Mouse (Mus musculus): Measurements from ENCODE around the gene Susd1. TPM values are rescaled to one million over a fixed set of nuclear protein-coding genes. Genes with fewer than 3 reads are reported as not detected.

Gene Susd1
- polyA plus RNA-seq, 1 experiment from 2014 or later, result 1.6 TPM

- 95% methylated on average over 9 of the region's 9 CpGs for WGBS
- no peaks in the 10 kb centered on the region for H3K27me3 ChIP-seq (replicated peaks; ENCODE audit: low read depth, poor library complexity, severe bottlenecking)
- H3K4me3 ChIP-seq, result no peak overlapping the region
Observed at GRCm38 (mm10) chr4:59277958-59278357, 160.5 kb downstream of the Susd1 start.

GRCm38 (mm10) chr4:59275956-59276355 is 162.5 kb downstream of the Susd1 start:
- no peak for DNase-seq (ENCODE audit: low spot score)
- H3K27me3 ChIP-seq (replicated peaks; ENCODE audit: low read depth, poor library complexity, severe bottlenecking), result no peaks in the 10 kb centered on the region
- 88% methylated on average over 2 of the region's 2 CpGs for WGBS
- no peaks in the 10 kb centered on the region for H3K9me3 ChIP-seq
- H3K4me3 ChIP-seq, result no peak overlapping the region
- H3K36me3 ChIP-seq (replicated peaks), result no peaks in the 10 kb centered on the region
- no peak overlapping the region for H3K27ac ChIP-seq (replicated peaks)
- peaks cover 11% of the 10 kb centered on the region for H3K4me1 ChIP-seq

More at GRCm38 (mm10) chr4:59277958-59278357, 160.5 kb downstream of the Susd1 start:
- Histone ChIP-seq H3K27ac (replicated peaks) (no peak overlapping the region), H3K36me3 (replicated peaks) (no peaks in the 10 kb centered on the region), H3K4me1 (peaks cover 15% of the 10 kb centered on the region), H3K9me3 (no peaks in the 10 kb centered on the region)
- no peak for DNase-seq (ENCODE audit: low spot score)

DNA sequence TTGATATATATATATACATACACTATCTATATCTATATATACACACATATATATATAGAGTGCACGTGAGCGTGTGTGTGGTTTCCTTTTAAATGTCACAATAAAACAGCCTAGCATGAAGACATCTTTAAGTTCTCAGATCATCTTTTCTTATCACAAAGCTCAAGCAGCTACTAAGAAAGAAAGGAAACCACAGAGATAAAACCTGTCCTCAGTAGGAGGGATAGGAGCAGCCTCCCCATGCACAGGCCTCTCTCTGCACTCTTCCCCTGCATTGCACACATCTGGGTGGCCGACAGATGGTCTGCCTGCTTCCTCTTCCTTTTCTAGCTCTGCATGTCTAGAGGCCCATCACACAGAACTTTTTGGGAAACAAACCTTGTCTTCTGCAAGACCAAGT is 162.9 kb downstream of the Susd1 start:
- Histone ChIP-seq H3K36me3 (replicated peaks) (no peaks in the 10 kb centered on the region), H3K4me3 (no peak overlapping the region), H3K4me1 (peaks cover 11% of the 10 kb centered on the region), H3K27me3 (replicated peaks; ENCODE audit: low read depth, poor library complexity, severe bottlenecking) (no peaks in the 10 kb centered on the region), H3K27ac (replicated peaks) (no peak overlapping the region), H3K9me3 (no peaks in the 10 kb centered on the region)
- WGBS, result 85% methylated on average over 3 of the region's 3 CpGs
- no peak for DNase-seq (ENCODE audit: low spot score)

DNA sequence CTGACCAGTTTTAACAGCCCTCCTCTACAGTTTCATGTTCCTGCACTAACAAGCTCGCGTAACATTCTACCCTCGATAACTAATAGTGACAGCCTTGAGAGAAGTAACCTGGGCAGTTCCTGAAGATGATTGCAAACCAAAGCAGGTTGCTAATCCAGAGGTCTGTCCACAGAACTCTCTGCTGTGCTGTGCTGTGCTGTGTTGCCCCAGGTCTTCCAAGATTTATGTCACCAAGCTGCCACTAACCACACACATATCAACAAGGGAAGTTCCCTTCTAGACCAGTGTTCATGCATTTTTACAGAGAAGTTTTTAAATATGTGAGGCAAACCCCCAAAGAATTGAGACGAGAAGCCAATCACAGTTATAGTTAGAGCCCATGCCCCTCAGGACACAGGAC is 164.3 kb downstream of the Susd1 start:
- WGBS, result 41% methylated on average over 4 of the region's 4 CpGs
- no peak overlapping the region for H3K27ac ChIP-seq (replicated peaks)

DNA sequence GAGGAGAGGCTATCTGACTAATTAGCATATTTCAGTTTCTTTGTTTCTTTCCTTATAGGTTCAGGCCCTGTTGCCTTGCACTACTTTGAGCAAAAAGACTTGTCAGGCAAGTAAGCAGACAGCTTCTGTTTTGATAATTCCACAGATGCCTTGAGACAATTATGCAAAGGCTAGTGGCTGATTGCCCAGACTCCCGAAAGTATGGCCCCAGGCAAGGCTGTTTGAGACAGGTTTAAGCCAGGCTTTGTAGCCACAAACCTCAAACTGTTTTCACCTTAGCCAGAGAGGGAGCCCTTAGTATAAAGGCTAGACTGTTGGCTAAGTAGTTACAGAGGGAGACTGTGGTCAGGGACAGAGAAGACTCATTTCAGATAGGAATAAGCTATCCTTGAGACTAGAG is 165.1 kb downstream of the Susd1 start:
- H3K27ac ChIP-seq (replicated peaks), result peak overlapping the region; percentile 48; the same call in 1 of the 2 replicates
- 16% methylated on average over 1 of the region's 1 CpGs for WGBS
- H3K36me3 ChIP-seq (replicated peaks), result no peaks in the 10 kb centered on the region
- H3K4me1 ChIP-seq, result peaks cover 11% of the 10 kb centered on the region
- H3K4me3 ChIP-seq, result no peak overlapping the region
- peak; percentile 68 for DNase-seq (ENCODE audit: low spot score)
- no peaks in the 10 kb centered on the region for H3K27me3 ChIP-seq (replicated peaks; ENCODE audit: low read depth, poor library complexity, severe bottlenecking)
- peaks cover 8% of the 10 kb centered on the region for H3K9me3 ChIP-seq

More for the DNA sequence above, 164.3 kb downstream of the Susd1 start:
- no peak for DNase-seq (ENCODE audit: low spot score)
- Histone ChIP-seq H3K4me1 (peaks cover 11% of the 10 kb centered on the region), H3K27me3 (replicated peaks; ENCODE audit: low read depth, poor library complexity, severe bottlenecking) (no peaks in the 10 kb centered on the region), H3K36me3 (replicated peaks) (no peaks in the 10 kb centered on the region), H3K4me3 (no peak overlapping the region), H3K9me3 (peaks cover 8% of the 10 kb centered on the region)

DNA sequence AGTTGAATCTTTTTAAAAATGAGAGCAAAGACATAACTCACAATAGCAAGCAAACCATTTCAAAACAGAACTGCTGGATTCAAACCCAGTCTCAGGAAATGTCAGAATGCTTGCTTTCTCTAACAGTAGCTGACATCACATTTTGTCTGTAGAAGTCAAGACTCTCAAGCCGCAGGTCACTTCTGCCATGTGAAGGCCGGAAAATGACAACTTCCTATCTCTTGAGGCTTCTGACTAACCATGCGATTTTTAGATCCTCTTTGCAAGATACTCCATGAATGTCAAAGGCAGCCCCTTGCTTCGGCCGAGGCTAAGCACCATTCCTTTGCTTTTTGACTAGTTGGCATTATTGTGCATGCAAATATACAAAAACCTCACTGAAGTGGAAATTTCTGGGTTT is 172.8 kb downstream of the Susd1 start:
- Histone ChIP-seq H3K27ac (replicated peaks) (no peak overlapping the region), H3K4me3 (no peak overlapping the region), H3K36me3 (replicated peaks) (no peaks in the 10 kb centered on the region), H3K4me1 (no peaks in the 10 kb centered on the region), H3K9me3 (peaks cover 8% of the 10 kb centered on the region), H3K27me3 (replicated peaks; ENCODE audit: low read depth, poor library complexity, severe bottlenecking) (no peaks in the 10 kb centered on the region)
- DNase-seq (ENCODE audit: low spot score), result no peak
- WGBS, result 90% methylated on average over 5 of the region's 5 CpGs

GRCm38 (mm10) chr4:59265182-59265581 is 173.3 kb downstream of the Susd1 start:
- peaks cover 7% of the 10 kb centered on the region for H3K9me3 ChIP-seq
- H3K27ac ChIP-seq (replicated peaks), result no peak overlapping the region
- H3K36me3 ChIP-seq (replicated peaks), result no peaks in the 10 kb centered on the region
- H3K4me3 ChIP-seq, result no peak overlapping the region
- no peaks in the 10 kb centered on the region for H3K27me3 ChIP-seq (replicated peaks; ENCODE audit: low read depth, poor library complexity, severe bottlenecking)
- no peak for DNase-seq (ENCODE audit: low spot score)
- no peaks in the 10 kb centered on the region for H3K4me1 ChIP-seq
- WGBS, result 89% methylated on average over 5 of the region's 5 CpGs

Other genes with a start within 250 kb of the Susd1 start
- gene Ugcg, start 249.4 kb downstream of the Susd1 start, polyA plus RNA-seq (2016; fragmentation: Nextera tagmentation; extraction: Ambion mirVana), result 9.1 and 9.9 TPM in 2 replicates
- gene Ptbp3, start 110.7 kb upstream of the Susd1 start, polyA plus RNA-seq (2016; fragmentation: Nextera tagmentation; extraction: Ambion mirVana), result 35.4 and 35.8 TPM in 2 replicates
- gene Hsdl2, start 142.9 kb upstream of the Susd1 start, polyA plus RNA-seq (2016; fragmentation: Nextera tagmentation; extraction: Ambion mirVana), result 18.3 and 18.8 TPM in 2 replicates
- 40.8 and 41.1 TPM in 2 replicates for gene E130308A19Rik, start 187.6 kb upstream of the Susd1 start, polyA plus RNA-seq (2016; fragmentation: Nextera tagmentation; extraction: Ambion mirVana)

Data from embryonic facial prominence, embryonic 10.5 days (tissue).